Mouse (Mus musculus): ENCODE measurements at regions not wholly inside any gene's neighbourhood (a gene's known extent, or its start where the extent isn't known, plus 50 kb on each side); places are given as distances from the start of the nearest gene placed in this dataset.

DNA sequence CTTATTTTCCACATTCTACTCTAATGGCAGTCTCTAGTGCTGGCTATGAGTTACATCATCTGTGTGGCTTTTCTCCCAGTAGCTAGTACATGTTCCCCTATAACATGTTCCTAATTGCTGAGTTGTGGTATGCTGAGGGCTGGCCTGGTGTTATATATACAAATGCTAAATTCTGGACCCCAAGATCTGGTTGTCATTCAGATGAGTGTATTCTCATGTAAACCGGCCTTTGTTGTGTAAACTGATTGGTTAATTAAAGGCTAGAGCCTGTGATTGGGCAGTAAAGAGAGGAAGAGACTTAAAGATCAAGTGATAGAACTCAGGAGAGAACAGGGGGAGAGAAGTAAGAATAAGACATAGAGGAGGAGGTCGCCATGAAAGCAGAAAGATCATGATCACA lies 102.6 kb downstream of the Zfp36l1 start:
- no peak for TF ChIP-seq CTCF (IDR thresholded peaks at IDR 0.05; ENCODE audit: borderline replicate concordance, extremely low read depth, insufficient read depth, insufficient read length)
- no peak for TF ChIP-seq POLR2A (IDR thresholded peaks at IDR 0.05; ENCODE audit: borderline replicate concordance, extremely low read depth, insufficient read depth, insufficient read length, poor library complexity, severe bottlenecking)
